Mouse (Mus musculus): Measurements from ENCODE around the gene Tulp1. TPM values are rescaled to one million over a fixed set of nuclear protein-coding genes. Genes with fewer than 3 reads are reported as not detected.

Tulp1 gene
- polyA plus RNA-seq, 1 experiment from 2014 or later, result 5.1 TPM

DNA sequence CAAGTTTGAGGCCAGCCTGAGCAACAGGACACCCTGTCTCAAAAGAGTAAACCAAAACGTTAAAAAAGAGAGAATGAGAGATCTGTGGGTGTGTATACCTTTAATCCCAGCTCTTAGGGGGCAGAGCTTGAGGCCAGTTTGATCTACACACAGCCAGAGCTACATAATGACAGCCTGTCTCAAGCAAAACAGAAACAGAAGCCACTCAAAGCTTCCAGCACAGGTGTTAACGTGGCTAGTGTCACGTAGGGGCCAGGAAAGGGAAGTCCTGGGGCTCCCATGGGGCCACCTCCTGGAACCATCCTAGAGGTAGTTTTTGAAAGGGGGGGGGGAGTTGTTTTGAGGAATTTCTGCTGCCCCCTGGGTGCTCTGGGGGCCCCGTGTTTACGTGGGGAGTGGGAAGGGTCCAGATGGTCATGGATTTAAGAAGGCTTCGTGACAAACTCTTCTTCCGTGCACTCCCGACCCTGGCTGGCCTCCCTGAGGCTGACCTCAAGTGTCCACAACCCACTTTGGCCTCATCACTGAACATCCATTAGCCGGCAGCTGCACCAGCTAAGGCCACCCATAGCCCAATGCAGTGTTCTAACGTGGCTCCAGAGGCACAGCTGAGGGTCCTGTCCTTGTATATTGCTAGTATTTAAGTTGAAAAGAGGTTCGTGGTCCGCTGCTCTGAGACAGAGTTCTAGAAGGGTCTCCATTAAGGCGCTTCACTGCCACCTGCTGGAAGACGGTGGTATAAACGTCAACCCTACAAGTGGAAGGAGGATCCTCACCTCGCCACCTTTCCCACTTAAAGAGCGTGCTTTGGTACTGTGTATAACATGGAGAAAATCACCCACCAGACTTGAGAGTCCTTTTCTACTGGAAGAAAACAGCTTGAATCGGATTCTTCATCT is 56.5 kb downstream of the Tulp1 start:
- Histone ChIP-seq H3K27ac (ENCODE audit: low read depth, low read length) (no peak overlapping the region), H3K4me1 (ENCODE audit: control insufficient read depth, insufficient read depth, low read length) (peaks cover 5% of the 10 kb centered on the region; the same call in 1 of the 2 replicates)

GRCm38 (mm10) chr17:28305172-28305571 is 59.9 kb downstream of the Tulp1 start:
- no peaks in the 10 kb centered on the region for H3K36me3 ChIP-seq (ENCODE audit: control insufficient read depth, insufficient read depth, low read length)
- WGBS, result 68% methylated on average over 10 of the region's 10 CpGs
- ATAC-seq (ENCODE audit: low FRiP score, low TSS enrichment), result no peak
- H3K9me3 ChIP-seq (ENCODE audit: control insufficient read depth, low read length), result no peaks in the 10 kb centered on the region
- no peaks in the 10 kb centered on the region for H3K27me3 ChIP-seq (ENCODE audit: control insufficient read depth, insufficient read depth, low read length)
- peaks cover 10% of the 10 kb centered on the region; the same call in 1 of the 2 replicates for H3K4me1 ChIP-seq (ENCODE audit: control insufficient read depth, insufficient read depth, low read length)
- no peak overlapping the region for H3K4me2 ChIP-seq (replicated peaks; ENCODE audit: low read depth, low read length)
- H3K27ac ChIP-seq (ENCODE audit: low read depth, low read length), result no peak overlapping the region
- H3K9ac ChIP-seq (ENCODE audit: low read depth, low read length), result no peak overlapping the region
- no peak overlapping the region for H3K4me3 ChIP-seq (ENCODE audit: low read length)

More for the DNA sequence above, 56.5 kb downstream of the Tulp1 start:
- Histone ChIP-seq H3K4me3 (ENCODE audit: low read length) (no peak overlapping the region), H3K9ac (ENCODE audit: low read depth, low read length) (no peak overlapping the region), H3K4me2 (replicated peaks; ENCODE audit: low read depth, low read length) (no peak overlapping the region; the same call in 1 of the 2 replicates), H3K27me3 (ENCODE audit: control insufficient read depth, insufficient read depth, low read length) (no peaks in the 10 kb centered on the region), H3K9me3 (ENCODE audit: control insufficient read depth, low read length) (no peaks in the 10 kb centered on the region), H3K36me3 (ENCODE audit: control insufficient read depth, insufficient read depth, low read length) (no peaks in the 10 kb centered on the region)
- no peak for ATAC-seq (ENCODE audit: low FRiP score, low TSS enrichment)
- whole genome bisulfite sequencing, result 13% methylated on average over 18 of the region's 18 CpGs

Other genes starting within 250 kb of the Tulp1 start
- 20.5 and 31.3 TPM in 2 replicates for gene Scube3, start 223.1 kb downstream of the Tulp1 start, polyA plus RNA-seq (2014; fragmentation: Nextera tagmentation; extraction: Ambion mirVana)
- 38.0 and 39.7 TPM in 2 replicates for gene Zfp523, start 188.1 kb downstream of the Tulp1 start, polyA plus RNA-seq (2014; fragmentation: Nextera tagmentation; extraction: Ambion mirVana)
- 2.7 and 3.5 TPM in 2 replicates for gene Def6, start 157.4 kb downstream of the Tulp1 start, polyA plus RNA-seq (2014; fragmentation: Nextera tagmentation; extraction: Ambion mirVana)
- gene Ppard, start 132.5 kb downstream of the Tulp1 start, polyA plus RNA-seq (2014; fragmentation: Nextera tagmentation; extraction: Ambion mirVana), result 2.3 and 3.5 TPM in 2 replicates
- 24.1 and 31.9 TPM in 2 replicates for gene Fance, start 51.7 kb downstream of the Tulp1 start, polyA plus RNA-seq (2014; fragmentation: Nextera tagmentation; extraction: Ambion mirVana)
- 911 and 1,064 TPM in 2 replicates for gene Rpl10a, start 36.8 kb downstream of the Tulp1 start, polyA plus RNA-seq (2014; fragmentation: Nextera tagmentation; extraction: Ambion mirVana)
- 8.7 and 10.9 TPM in 2 replicates for gene Tead3, start 14.4 kb downstream of the Tulp1 start, polyA plus RNA-seq (2014; fragmentation: Nextera tagmentation; extraction: Ambion mirVana)
- 10.0 and 14.0 TPM in 2 replicates for gene Fkbp5, start 152.3 kb upstream of the Tulp1 start, polyA plus RNA-seq (2014; fragmentation: Nextera tagmentation; extraction: Ambion mirVana)
- not detected in 2 replicates for gene Armc12, start 165.6 kb upstream of the Tulp1 start, polyA plus RNA-seq (2014; fragmentation: Nextera tagmentation; extraction: Ambion mirVana)
- not detected in 2 replicates for gene Clpsl2, start 184.2 kb upstream of the Tulp1 start, polyA plus RNA-seq (2014; fragmentation: Nextera tagmentation; extraction: Ambion mirVana)
- gene Clps, start 195.5 kb upstream of the Tulp1 start, polyA plus RNA-seq (2014; fragmentation: Nextera tagmentation; extraction: Ambion mirVana), result not detected in 2 replicates
- gene Lhfpl5, start 210.4 kb upstream of the Tulp1 start, polyA plus RNA-seq (2014; fragmentation: Nextera tagmentation; extraction: Ambion mirVana), result 0.45 and 0.51 TPM in 2 replicates

Data from kidney, embryonic 14.5 days (tissue).